In genomic region chr6:72454833-72455373, GRCm38 (mm10) we compare ENCODE assay signal across 9 mouse cellular contexts. TPM values are rescaled to one million over a fixed set of nuclear protein-coding genes. Genes with fewer than 3 reads are reported as not detected.
DNase-seq lines count a peak whose midpoint lies in the region; ATAC-seq and TF ChIP-seq lines count a peak whose summit lies in the region.
"Had no signal": no experiment of that assay in that cellular context is flagged by ENCODE, and none has a peak within 500 bp of the region (broad histone marks: within the 10 kb centered on the region; RNA-seq: fewer than 3 reads in every experiment).

No protein-coding gene starts in this region.

- 64% methylated on average over 7 of the region's 7 CpGs for WGBS in heart, embryonic 10.5 days
- 34% methylated on average over 7 of the region's 7 CpGs for WGBS in hindbrain, embryonic 16.5 days
- 73% methylated on average over 7 of the region's 7 CpGs for WGBS in small intestine, adult 2 months

- no peak for TF ChIP-seq POLR2A in small intestine, adult 2 months (IDR thresholded peaks at IDR 0.05; ENCODE audit: low read depth, low read length)

- H3K36me3 ChIP-seq in heart, embryonic 10.5 days, result no peaks in the 10 kb centered on the region
- H3K36me3 ChIP-seq in hindbrain, embryonic 16.5 days (ENCODE audit: control insufficient read depth, insufficient read depth, low read length), result no peaks in the 10 kb centered on the region
- no peaks in the 10 kb centered on the region for H3K36me3 ChIP-seq in small intestine, adult 2 months (ENCODE audit: control insufficient read depth, insufficient read depth, low read length)
- H3K36me3 ChIP-seq: G1E had no signal

- ATAC-seq in hindbrain, embryonic 16.5 days, result peak; percentile 90

- no peak overlapping the region for H3K27ac ChIP-seq in heart, embryonic 10.5 days
- no peak overlapping the region; the same call in 1 of the 2 replicates for H3K27ac ChIP-seq in hindbrain, embryonic 16.5 days (ENCODE audit: low read depth, low read length)
- H3K27ac ChIP-seq in small intestine, adult 2 months (ENCODE audit: insufficient read depth, low read depth, low read length), result peak overlapping the region; percentile 15; the same call in 1 of the 2 replicates

- H3K4me1 ChIP-seq in heart, embryonic 10.5 days, result peaks cover 22% of the 10 kb centered on the region
- H3K4me1 ChIP-seq in hindbrain, embryonic 16.5 days (ENCODE audit: control insufficient read depth, insufficient read depth, low read depth, low read length), result no peaks in the 10 kb centered on the region
- H3K4me1 ChIP-seq in small intestine, adult 2 months (ENCODE audit: control insufficient read depth, insufficient read depth, insufficient read length, low read length), result peaks cover 10% of the 10 kb centered on the region; the same call in 1 of the 2 replicates

- H3K9me3 ChIP-seq in heart, embryonic 10.5 days, result no peaks in the 10 kb centered on the region
- H3K9me3 ChIP-seq in hindbrain, embryonic 16.5 days (ENCODE audit: control insufficient read depth, low read length), result no peaks in the 10 kb centered on the region
- H3K9me3 ChIP-seq: G1E had no signal

- no peak overlapping the region for H3K4me2 ChIP-seq in hindbrain, embryonic 16.5 days (ENCODE audit: low read length)

- H3K4me3 ChIP-seq in heart, embryonic 10.5 days, result no peak overlapping the region
- H3K4me3 ChIP-seq in hindbrain, embryonic 16.5 days (ENCODE audit: low read length), result no peak overlapping the region
- no peak overlapping the region for H3K4me3 ChIP-seq in small intestine, adult 2 months (ENCODE audit: low read depth, low read length)

- H3K9ac ChIP-seq in hindbrain, embryonic 16.5 days (ENCODE audit: low read depth, low read length), result no peak overlapping the region

- no peaks in the 10 kb centered on the region for H3K27me3 ChIP-seq in heart, embryonic 10.5 days (ENCODE audit: insufficient read depth, poor library complexity, severe bottlenecking)
- H3K27me3 ChIP-seq in hindbrain, embryonic 16.5 days (replicated peaks; ENCODE audit: control insufficient read depth, insufficient read depth, low read length), result no peaks in the 10 kb centered on the region
- no peaks in the 10 kb centered on the region for H3K27me3 ChIP-seq in small intestine, adult 2 months (ENCODE audit: control insufficient read depth, insufficient read depth, low read length)

- peak; percentile 96 for DNase-seq in heart, adult 11 months
- DNase-seq in heart, embryonic 10.5 days (ENCODE audit: low spot score), result no peak
- DNase-seq in right cerebral cortex, postnatal 10 days (ENCODE audit: low spot score in 2 of 2), result peak; percentile 73 to 76
- DNase-seq in right cerebral cortex, postnatal 25 days, result no peak
- DNase-seq in B cell, adult 2 months, result no peak
- DNase-seq in thymus, adult 18-20 months, result no peak

- TF ChIP-seq CTCF in small intestine, adult 2 months (IDR thresholded peaks at IDR 0.05; ENCODE audit: extremely low read depth, insufficient read length, insufficient replicate concordance, low read depth, low read length), result no peak

RNA-seq across cellular contexts. Expression of gene Mat2a, which starts 15.5 kb away (rescaled TPM):
- 353 and 387 TPM in 2 replicates for polyA plus RNA-seq in heart, embryonic 10.5 days (2016; fragmentation: Nextera tagmentation; extraction: Ambion mirVana)
- polyA plus RNA-seq in hindbrain, embryonic 16.5 days (2015; fragmentation: Nextera tagmentation; extraction: Ambion mirVana), result 300 and 327 TPM in 2 replicates
- 19.5 and 20.1 TPM in 2 replicates for polyA plus RNA-seq in small intestine, adult 2 months (2012; rRNA removed)

RNA-seq across cellular contexts. Expression of gene Ggcx, which starts 40.8 kb away (rescaled TPM):
- 28.6 and 29.2 TPM in 2 replicates for polyA plus RNA-seq in heart, embryonic 10.5 days (2016; fragmentation: Nextera tagmentation; extraction: Ambion mirVana)
- polyA plus RNA-seq in hindbrain, embryonic 16.5 days (2015; fragmentation: Nextera tagmentation; extraction: Ambion mirVana), result 15.8 and 18.5 TPM in 2 replicates
- 5.6 and 6.1 TPM in 2 replicates for polyA plus RNA-seq in small intestine, adult 2 months (2012; rRNA removed)

Comparison
In these comparisons a context has a peak if more than half of its experiments do, and no peak if none do; other contexts are left out.
1. DNase-seq: peak in heart, adult 11 months (single experiment) and right cerebral cortex, postnatal 10 days (2 of 2); none in heart, embryonic 10.5 days (single experiment), right cerebral cortex, postnatal 25 days (single experiment), B cell, adult 2 months (0 of 2) and thymus, adult 18-20 months (0 of 2).
2. RNA of gene Mat2a, which starts 15.5 kb away (polyA plus RNA-seq): 353 to 387 TPM in heart, embryonic 10.5 days and 300 to 327 TPM in hindbrain, embryonic 16.5 days; 19.5 to 20.1 TPM in small intestine, adult 2 months; every median in the first group is over 10 times any median in the second.